Mouse (Mus musculus): Measurements from ENCODE around the gene Plac1. TPM values are rescaled to one million over a fixed set of nuclear protein-coding genes. Genes with fewer than 3 reads are reported as not detected.

Plac1 gene
- polyA plus RNA-seq, 1 experiment from 2014 or later = 6.3 TPM

- ATAC-seq (ENCODE audit: insufficient read depth, low FRiP score) = peak; percentile 91
- Histone ChIP-seq H3K9me3 (replicated peaks; ENCODE audit: control insufficient read depth, low read length) (no peaks in the 10 kb centered on the region), H3K4me1 (ENCODE audit: control insufficient read depth, insufficient read depth, low read length) (peaks cover 20% of the 10 kb centered on the region; the same call in 1 of the 2 replicates), H3K27me3 (ENCODE audit: control insufficient read depth, insufficient read depth, low read length) (no peaks in the 10 kb centered on the region), H3K27ac (ENCODE audit: low read length) (peak overlapping the region; percentile 92), H3K4me2 (ENCODE audit: low read depth, low read length) (no peak overlapping the region), H3K36me3 (ENCODE audit: control insufficient read depth, insufficient read depth, low read length) (no peaks in the 10 kb centered on the region), H3K4me3 (replicated peaks; ENCODE audit: low read length) (no peak overlapping the region), H3K9ac (ENCODE audit: low read length) (no peak overlapping the region)
- 47% methylated on average over 7 of the region's 7 CpGs for WGBS
These were observed 28.0 kb downstream of the Plac1 start for GRCm38 (mm10) chrX:53211756-53212483.

DNA sequence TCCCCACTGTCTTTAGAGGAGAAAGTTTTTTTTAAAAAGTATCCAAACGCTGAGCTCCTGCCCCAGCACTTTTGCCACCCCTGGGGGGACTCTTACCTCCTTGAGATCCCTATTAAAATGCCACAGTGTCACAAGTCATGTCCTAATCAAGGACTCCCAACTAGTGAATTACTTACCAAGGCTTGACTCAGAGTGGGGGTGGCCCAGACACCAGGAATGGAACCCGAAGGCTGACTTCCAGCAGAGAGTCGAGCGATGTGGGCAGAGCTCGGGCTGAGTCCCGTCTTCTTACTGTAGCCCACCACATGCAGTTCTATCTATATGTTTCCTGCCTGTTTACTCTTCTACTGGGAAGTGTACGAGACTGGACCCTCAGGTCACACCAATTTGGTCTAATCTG lies 30.5 kb downstream of the Plac1 start:
- ATAC-seq (ENCODE audit: insufficient read depth, low FRiP score) = no peak
- H3K27ac ChIP-seq (ENCODE audit: low read length) = peak overlapping the region; percentile 49
- no peak overlapping the region for H3K4me2 ChIP-seq (ENCODE audit: low read depth, low read length)
- H3K36me3 ChIP-seq (ENCODE audit: control insufficient read depth, insufficient read depth, low read length) = no peaks in the 10 kb centered on the region
- H3K4me3 ChIP-seq (replicated peaks; ENCODE audit: low read length) = no peak overlapping the region
- H3K9me3 ChIP-seq (replicated peaks; ENCODE audit: control insufficient read depth, low read length) = no peaks in the 10 kb centered on the region
- H3K27me3 ChIP-seq (ENCODE audit: control insufficient read depth, insufficient read depth, low read length) = no peaks in the 10 kb centered on the region
- 68% methylated on average over 7 of the region's 7 CpGs for WGBS
- no peak overlapping the region for H3K9ac ChIP-seq (ENCODE audit: low read length)
- peaks cover 24% of the 10 kb centered on the region for H3K4me1 ChIP-seq (ENCODE audit: control insufficient read depth, insufficient read depth, low read length)

DNA sequence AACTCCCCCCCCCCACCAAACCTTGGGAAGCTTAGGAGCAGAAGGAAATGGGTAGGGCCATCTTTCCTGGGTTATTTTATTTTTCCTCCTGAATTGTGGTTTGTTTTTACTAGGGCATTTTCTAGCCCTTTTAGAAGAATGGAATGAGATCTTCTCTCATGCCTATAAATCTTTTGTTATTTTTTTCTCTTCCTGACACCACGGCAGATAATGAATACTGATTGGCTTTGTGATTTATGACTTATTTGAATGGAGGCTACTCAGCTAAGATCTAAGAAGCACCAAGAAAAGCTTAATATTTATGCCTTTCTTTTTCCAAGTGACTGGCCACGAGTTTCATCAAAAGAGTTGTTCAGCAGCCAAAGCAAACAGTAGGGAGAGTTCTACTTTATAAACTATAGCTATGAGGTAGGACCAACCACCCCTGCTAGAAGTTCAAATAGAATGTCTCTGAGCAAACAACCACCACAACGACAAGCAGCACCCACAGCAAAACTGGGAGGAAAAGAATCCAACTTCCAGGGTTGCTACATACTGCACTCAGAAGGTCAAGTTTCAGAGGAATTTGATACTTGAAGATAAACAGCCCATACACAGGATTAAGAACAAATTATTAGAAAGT lies 35.1 kb downstream of the Plac1 start:
- Histone ChIP-seq H3K27me3 (ENCODE audit: control insufficient read depth, insufficient read depth, low read length) (no peaks in the 10 kb centered on the region), H3K9ac (ENCODE audit: low read length) (no peak overlapping the region), H3K27ac (ENCODE audit: low read length) (no peak overlapping the region), H3K36me3 (ENCODE audit: control insufficient read depth, insufficient read depth, low read length) (no peaks in the 10 kb centered on the region), H3K9me3 (replicated peaks; ENCODE audit: control insufficient read depth, low read length) (no peaks in the 10 kb centered on the region), H3K4me1 (ENCODE audit: control insufficient read depth, insufficient read depth, low read length) (peaks cover 17% of the 10 kb centered on the region), H3K4me3 (replicated peaks; ENCODE audit: low read length) (no peak overlapping the region), H3K4me2 (ENCODE audit: low read depth, low read length) (no peak overlapping the region)
- WGBS = 23% methylated on average over 3 of the region's 3 CpGs
- no peak for ATAC-seq (ENCODE audit: insufficient read depth, low FRiP score)

DNA sequence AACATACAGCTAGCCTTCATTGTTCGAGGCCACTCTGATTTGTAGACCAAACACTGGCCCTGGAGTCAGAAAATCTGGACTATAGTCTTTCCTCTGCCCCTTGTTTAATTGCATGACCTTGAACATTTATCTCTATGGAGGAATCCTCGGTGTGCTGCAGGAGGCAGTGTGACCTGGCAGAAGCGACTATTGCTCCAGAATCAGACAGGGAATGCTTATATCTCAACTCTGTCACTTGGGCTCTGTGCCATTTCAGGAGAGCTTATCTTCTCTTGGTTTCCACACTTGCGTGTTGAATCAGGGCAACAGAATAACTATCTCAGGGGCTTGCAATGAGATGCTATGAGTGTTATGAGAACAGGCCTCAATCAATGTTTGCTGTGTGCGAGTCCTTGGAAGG lies 38.3 kb downstream of the Plac1 start:
- Histone ChIP-seq H3K27ac (ENCODE audit: low read length) (no peak overlapping the region), H3K9me3 (replicated peaks; ENCODE audit: control insufficient read depth, low read length) (no peaks in the 10 kb centered on the region), H3K4me3 (replicated peaks; ENCODE audit: low read length) (no peak overlapping the region), H3K4me2 (ENCODE audit: low read depth, low read length) (no peak overlapping the region), H3K36me3 (ENCODE audit: control insufficient read depth, insufficient read depth, low read length) (no peaks in the 10 kb centered on the region), H3K4me1 (ENCODE audit: control insufficient read depth, insufficient read depth, low read length) (peaks cover 7% of the 10 kb centered on the region), H3K27me3 (ENCODE audit: control insufficient read depth, insufficient read depth, low read length) (no peaks in the 10 kb centered on the region), H3K9ac (ENCODE audit: low read length) (no peak overlapping the region)
- no peak for ATAC-seq (ENCODE audit: insufficient read depth, low FRiP score)
- 66% methylated on average over 5 of the region's 5 CpGs for WGBS

DNA sequence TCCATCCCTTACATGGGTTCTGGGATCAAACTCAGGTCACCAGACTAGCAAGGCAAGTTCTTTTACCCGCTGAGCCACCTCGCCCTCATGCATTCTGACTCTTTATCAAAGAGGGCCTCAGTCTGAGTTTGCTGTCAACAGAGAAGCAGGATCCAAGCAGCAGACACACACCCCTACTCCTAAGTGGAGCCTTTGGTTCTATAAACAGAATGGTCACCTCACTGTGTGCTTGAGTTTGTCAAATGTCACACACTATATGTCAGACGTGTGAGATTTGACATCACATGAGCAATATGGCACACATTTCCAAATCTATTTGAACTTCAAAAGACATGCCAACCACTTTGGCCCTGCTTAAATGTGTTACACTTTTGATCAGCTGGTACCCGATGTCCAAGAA lies 42.2 kb downstream of the Plac1 start:
- H3K4me1 ChIP-seq (ENCODE audit: control insufficient read depth, insufficient read depth, low read length) = no peaks in the 10 kb centered on the region
- H3K27ac ChIP-seq (ENCODE audit: low read length) = no peak overlapping the region
- H3K9me3 ChIP-seq (replicated peaks; ENCODE audit: control insufficient read depth, low read length) = no peaks in the 10 kb centered on the region
- no peak overlapping the region for H3K9ac ChIP-seq (ENCODE audit: low read length)
- no peak overlapping the region for H3K4me3 ChIP-seq (replicated peaks; ENCODE audit: low read length)
- no peak overlapping the region for H3K4me2 ChIP-seq (ENCODE audit: low read depth, low read length)
- no peaks in the 10 kb centered on the region for H3K36me3 ChIP-seq (ENCODE audit: control insufficient read depth, insufficient read depth, low read length)
- 70% methylated on average over 4 of the region's 4 CpGs for WGBS
- no peaks in the 10 kb centered on the region for H3K27me3 ChIP-seq (ENCODE audit: control insufficient read depth, insufficient read depth, low read length)
- peak; percentile 50; the same call in 1 of the 2 replicates for ATAC-seq (ENCODE audit: insufficient read depth, low FRiP score)

DNA sequence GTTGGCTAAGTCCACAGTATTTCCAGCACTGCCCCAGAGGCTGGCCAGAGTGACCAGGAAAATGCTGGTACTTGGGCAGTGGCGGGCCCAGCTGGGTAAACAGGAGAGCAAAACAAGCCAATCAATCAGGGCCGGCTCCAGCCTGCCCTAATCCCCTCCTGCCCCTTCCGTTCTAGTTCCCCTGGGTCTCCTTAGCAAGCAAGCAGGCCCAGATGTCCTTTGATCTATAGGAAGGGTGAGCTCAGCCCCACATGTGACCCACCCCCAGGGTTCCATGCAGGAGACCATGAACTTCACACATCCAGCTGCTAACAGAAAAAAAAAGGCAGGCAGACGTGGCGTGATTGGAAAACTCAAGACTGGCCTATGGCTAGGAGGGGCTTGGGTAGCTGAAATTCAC lies 43.5 kb downstream of the Plac1 start:
- H3K4me2 ChIP-seq (ENCODE audit: low read depth, low read length) = no peak overlapping the region
- no peak overlapping the region for H3K4me3 ChIP-seq (replicated peaks; ENCODE audit: low read length)
- H3K27me3 ChIP-seq (ENCODE audit: control insufficient read depth, insufficient read depth, low read length) = no peaks in the 10 kb centered on the region
- no peaks in the 10 kb centered on the region for H3K9me3 ChIP-seq (replicated peaks; ENCODE audit: control insufficient read depth, low read length)
- H3K36me3 ChIP-seq (ENCODE audit: control insufficient read depth, insufficient read depth, low read length) = no peaks in the 10 kb centered on the region
- H3K4me1 ChIP-seq (ENCODE audit: control insufficient read depth, insufficient read depth, low read length) = no peaks in the 10 kb centered on the region
- no peak overlapping the region for H3K9ac ChIP-seq (ENCODE audit: low read length)
- no peak for ATAC-seq (ENCODE audit: insufficient read depth, low FRiP score)
- H3K27ac ChIP-seq (ENCODE audit: low read length) = no peak overlapping the region
- 62% methylated on average over 5 of the region's 5 CpGs for WGBS

DNA sequence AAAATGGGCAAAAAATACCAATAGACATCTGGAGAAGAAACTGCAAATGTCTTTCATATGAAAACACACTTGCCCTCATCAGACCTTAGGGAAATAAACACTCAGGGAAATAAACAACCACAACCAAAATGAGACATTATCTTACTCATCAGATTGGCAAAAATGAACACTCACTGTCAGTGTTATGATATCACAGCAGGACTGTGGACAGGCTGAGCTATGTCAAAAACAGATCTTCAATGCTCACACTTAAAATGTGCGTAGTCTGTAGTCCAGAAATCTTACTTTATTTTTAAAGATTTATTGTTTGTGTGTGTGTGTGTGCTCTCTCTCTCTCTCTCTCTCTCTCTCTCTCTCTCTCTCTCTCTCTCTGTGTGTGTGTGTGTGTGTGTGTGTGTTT lies 51.2 kb downstream of the Plac1 start:
- WGBS = 79% methylated on average over 1 of the region's 1 CpGs
- Histone ChIP-seq H3K9me3 (replicated peaks; ENCODE audit: control insufficient read depth, low read length) (no peaks in the 10 kb centered on the region), H3K27ac (ENCODE audit: low read length) (no peak overlapping the region), H3K4me1 (ENCODE audit: control insufficient read depth, insufficient read depth, low read length) (0 out of 2 replicates have a peak, but pooled peaks cover 2% of the 10 kb centered on the region), H3K27me3 (ENCODE audit: control insufficient read depth, insufficient read depth, low read length) (no peaks in the 10 kb centered on the region), H3K4me3 (replicated peaks; ENCODE audit: low read length) (no peak overlapping the region), H3K4me2 (ENCODE audit: low read depth, low read length) (no peak overlapping the region), H3K36me3 (ENCODE audit: control insufficient read depth, insufficient read depth, low read length) (no peaks in the 10 kb centered on the region), H3K9ac (ENCODE audit: low read length) (no peak overlapping the region)
- ATAC-seq (ENCODE audit: insufficient read depth, low FRiP score) = no peak

DNA sequence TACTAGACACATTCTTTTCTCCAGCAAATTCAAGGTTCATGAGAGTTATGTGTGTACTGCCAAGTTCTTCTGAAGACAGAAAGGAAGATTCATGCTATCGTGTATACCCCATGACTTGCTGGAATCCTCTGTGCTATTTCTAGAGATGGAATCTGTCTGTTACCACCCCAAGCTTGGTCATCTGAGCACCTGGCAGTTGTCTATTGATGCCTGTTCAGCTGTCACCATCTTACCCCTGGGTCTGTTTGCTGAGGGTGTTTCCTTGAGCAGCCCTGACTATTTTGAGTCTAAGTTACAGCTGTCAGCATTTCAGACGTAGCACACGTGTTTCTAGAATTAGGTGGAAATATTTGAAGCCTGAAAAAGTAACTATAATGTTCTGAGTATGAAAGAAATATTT lies 60.1 kb downstream of the Plac1 start:
- 56% methylated on average over 3 of the region's 3 CpGs for WGBS
- H3K4me2 ChIP-seq (ENCODE audit: low read depth, low read length) = no peak overlapping the region
- no peak overlapping the region for H3K27ac ChIP-seq (ENCODE audit: low read length)
- no peaks in the 10 kb centered on the region for H3K36me3 ChIP-seq (ENCODE audit: control insufficient read depth, insufficient read depth, low read length)
- no peaks in the 10 kb centered on the region for H3K4me1 ChIP-seq (ENCODE audit: control insufficient read depth, insufficient read depth, low read length)
- ATAC-seq (ENCODE audit: insufficient read depth, low FRiP score) = no peak
- no peak overlapping the region for H3K4me3 ChIP-seq (replicated peaks; ENCODE audit: low read length)
- H3K27me3 ChIP-seq (ENCODE audit: control insufficient read depth, insufficient read depth, low read length) = no peaks in the 10 kb centered on the region
- no peak overlapping the region for H3K9ac ChIP-seq (ENCODE audit: low read length)
- H3K9me3 ChIP-seq (replicated peaks; ENCODE audit: control insufficient read depth, low read length) = no peaks in the 10 kb centered on the region

DNA sequence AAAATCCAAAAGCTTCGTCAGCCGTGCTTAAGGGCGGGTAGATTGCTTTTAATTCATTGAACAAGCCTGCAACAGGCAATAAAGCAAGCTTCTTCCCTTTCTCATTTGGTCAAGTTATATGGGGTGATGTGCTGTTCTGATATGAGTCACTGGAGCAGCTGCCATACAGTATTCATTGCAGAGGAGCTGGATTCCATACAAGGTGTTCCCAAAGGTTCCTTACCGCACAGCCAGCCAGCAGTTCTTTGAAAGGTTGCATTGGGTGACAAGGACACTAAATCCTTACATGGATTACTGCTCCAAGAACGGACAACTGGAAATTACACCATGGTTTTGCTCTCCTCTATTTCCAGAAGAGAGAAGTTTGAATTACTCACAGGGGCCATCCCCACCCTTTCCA lies 63.6 kb downstream of the Plac1 start:
- no peaks in the 10 kb centered on the region for H3K27me3 ChIP-seq (ENCODE audit: control insufficient read depth, insufficient read depth, low read length)
- H3K4me2 ChIP-seq (ENCODE audit: low read depth, low read length) = no peak overlapping the region
- no peaks in the 10 kb centered on the region for H3K4me1 ChIP-seq (ENCODE audit: control insufficient read depth, insufficient read depth, low read length)
- 88% methylated on average over 5 of the region's 5 CpGs for WGBS
- no peak overlapping the region for H3K9ac ChIP-seq (ENCODE audit: low read length)
- H3K27ac ChIP-seq (ENCODE audit: low read length) = no peak overlapping the region
- H3K4me3 ChIP-seq (replicated peaks; ENCODE audit: low read length) = no peak overlapping the region
- no peaks in the 10 kb centered on the region for H3K9me3 ChIP-seq (replicated peaks; ENCODE audit: control insufficient read depth, low read length)
- ATAC-seq (ENCODE audit: insufficient read depth, low FRiP score) = no peak
- H3K36me3 ChIP-seq (ENCODE audit: control insufficient read depth, insufficient read depth, low read length) = no peaks in the 10 kb centered on the region
